Mouse (Mus musculus) spleen, adult 2 months (tissue): ENCODE results near the gene Rai14. TPM values are rescaled to one million over a fixed set of nuclear protein-coding genes. Genes with fewer than 3 reads are reported as not detected.

Source experiments
- DNase-seq, 2 experiments: peaks; one replicate each; pipeline versions ENCODE4 v3.0.0 to v3.0.0-alpha.2; 2012 to 2021; ENCODE audit warnings: low spot score in 2 of 2, low read depth in 1 of 2
- H3K27ac ChIP-seq: fragments of 200-500 bp; 2 replicates; pipeline ENCODE4 v1.5.1; 2012; ENCODE audit warnings: low read length, inconsistent platforms; ENCODE audit not compliant: insufficient read depth
- H3K27me3 ChIP-seq: fragments of 200-500 bp; 2 replicates; pipeline ENCODE4 v1.6.1; 2012; ENCODE audit warnings: mild to moderate bottlenecking, moderate library complexity, low read length, inconsistent platforms; ENCODE audit not compliant: control insufficient read depth, insufficient read depth
- H3K36me3 ChIP-seq: fragments of 200-500 bp; 2 replicates; pipeline ENCODE4 v1.6.1; 2012; ENCODE audit warnings: mild to moderate bottlenecking, low read length, inconsistent platforms; ENCODE audit not compliant: control insufficient read depth, insufficient read depth
- H3K4me1 ChIP-seq: fragments of 200-500 bp; 2 replicates; pipeline ENCODE4 v1.6.1; 2011; ENCODE audit warnings: inconsistent platforms; ENCODE audit not compliant: control insufficient read depth, insufficient read depth, insufficient read length
- H3K4me3 ChIP-seq: fragments of 200-500 bp; 2 replicates; pipeline ENCODE4 v1.5.1; 2011; ENCODE audit warnings: mild to moderate bottlenecking, inconsistent platforms; ENCODE audit not compliant: insufficient read depth, insufficient read length; ENCODE audit errors: extremely low read depth
- CTCF ChIP-seq: fragments of 200-500 bp; IDR thresholded peaks from 2 replicates; pipeline ENCODE4 v1.5.1; 2011; ENCODE audit warnings: mild to moderate bottlenecking, inconsistent platforms; ENCODE audit not compliant: insufficient read depth, insufficient read length, insufficient replicate concordance; ENCODE audit errors: extremely low read depth
- POLR2A ChIP-seq: fragments of 200-500 bp; IDR thresholded peaks from 2 replicates; pipeline ENCODE4 v1.6.1; 2011; ENCODE audit warnings: low read depth, low read length, inconsistent platforms
- WGBS: fragments of 180-500 bp; shearing (Covaris S2); methylation state at CpG from one replicate; pipeline ENCODE4 v1.1.7; 2018; 5-methylcytosine and 5-hydroxymethylcytosine counted together
- polyA plus RNA-seq: library from polyadenylated mRNA; depleted of rRNA; stranded (reverse); fragments of >200 nt; gene quantifications from 2 replicates; pipeline ENCODE4 v1.2.3, GENCODE M21; 2012

The Rai14 gene
- polyA plus RNA-seq, 1 experiment = 3.6 TPM

DNA sequence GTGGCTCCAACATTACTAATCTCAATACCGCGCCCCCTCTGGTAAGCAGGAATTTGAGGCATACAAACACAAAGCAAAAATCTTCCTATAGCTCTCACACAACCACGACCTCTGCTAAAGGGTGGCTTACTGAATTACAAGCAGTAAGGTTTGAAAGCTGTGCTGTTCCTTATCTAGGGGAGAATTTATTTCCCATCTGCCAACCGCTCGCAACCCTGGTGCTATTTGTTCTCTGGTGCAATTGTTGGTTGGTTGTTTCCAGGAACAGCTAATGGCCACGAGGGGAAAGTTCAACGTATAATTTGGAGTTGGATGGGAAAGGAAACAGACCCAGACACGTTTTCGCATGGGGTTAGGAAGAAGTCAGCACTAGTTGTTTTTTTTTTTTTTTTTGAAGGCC is 81.8 kb downstream of the Rai14 start:
- WGBS = 84% methylated on average over 9 of the region's 9 CpGs
- no peak for TF ChIP-seq CTCF
- no peak for TF ChIP-seq POLR2A
- no peak overlapping the region for H3K4me3 ChIP-seq
- no peaks in the 10 kb centered on the region for H3K27me3 ChIP-seq
- no peaks in the 10 kb centered on the region for H3K4me1 ChIP-seq
- no peaks in the 10 kb centered on the region for H3K36me3 ChIP-seq
- DNase-seq = no peak
- H3K27ac ChIP-seq = no peak overlapping the region

DNA sequence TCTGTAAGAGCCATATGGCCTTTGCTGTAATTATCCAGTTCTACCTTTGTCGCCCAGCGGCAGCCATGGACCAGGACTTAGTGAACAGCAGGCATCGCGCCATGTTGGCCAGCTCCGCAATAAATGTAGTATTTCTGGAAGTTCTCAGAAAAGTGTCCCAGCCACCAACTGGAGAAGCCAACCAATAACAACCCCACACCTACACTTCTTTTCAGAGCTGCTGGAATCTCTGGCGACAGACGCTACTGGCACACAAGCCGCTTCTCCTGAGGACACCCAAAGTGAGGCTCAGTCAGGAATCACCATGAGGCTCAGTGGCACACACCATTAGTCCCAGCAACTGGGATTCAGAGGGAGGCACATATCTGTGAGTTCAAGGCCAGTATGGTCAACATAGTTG is 82.4 kb downstream of the Rai14 start:
- no peak overlapping the region for H3K27ac ChIP-seq
- H3K4me3 ChIP-seq = no peak overlapping the region

DNA sequence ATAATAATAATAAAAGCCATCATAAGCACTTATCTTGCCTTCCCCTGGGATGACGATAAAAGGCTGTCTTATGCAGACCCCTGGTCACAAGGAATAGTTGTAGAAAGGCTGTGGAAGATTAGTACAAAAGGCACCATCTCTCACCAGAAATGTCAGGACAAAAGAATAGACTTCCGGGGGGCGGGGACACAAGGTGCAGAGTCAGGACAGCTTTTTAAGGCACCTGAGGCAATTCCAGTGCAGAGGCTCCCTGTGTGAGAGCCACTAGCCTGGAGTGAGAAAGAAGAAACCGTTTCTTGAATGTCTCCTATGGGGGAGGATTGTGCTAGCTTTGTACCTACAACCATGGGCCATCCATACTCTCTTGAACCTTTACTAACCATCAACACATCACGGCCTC is 82.9 kb downstream of the Rai14 start:
- Histone ChIP-seq H3K27ac (no peak overlapping the region), H3K4me3 (no peak overlapping the region), H3K4me1 (no peaks in the 10 kb centered on the region), H3K36me3 (no peaks in the 10 kb centered on the region), H3K27me3 (no peaks in the 10 kb centered on the region)
- no peak for DNase-seq
- no peak for TF ChIP-seq POLR2A
- TF ChIP-seq CTCF = no peak
- 94% methylated on average over 5 of the region's 5 CpGs for WGBS

More for the DNA sequence above, 82.4 kb downstream of the Rai14 start:
- 97% methylated on average over 8 of the region's 8 CpGs for WGBS
- Histone ChIP-seq H3K27me3 (no peaks in the 10 kb centered on the region), H3K36me3 (no peaks in the 10 kb centered on the region), H3K4me1 (no peaks in the 10 kb centered on the region)
- no peak for DNase-seq
- TF ChIP-seq POLR2A (no peak), CTCF (no peak)

DNA sequence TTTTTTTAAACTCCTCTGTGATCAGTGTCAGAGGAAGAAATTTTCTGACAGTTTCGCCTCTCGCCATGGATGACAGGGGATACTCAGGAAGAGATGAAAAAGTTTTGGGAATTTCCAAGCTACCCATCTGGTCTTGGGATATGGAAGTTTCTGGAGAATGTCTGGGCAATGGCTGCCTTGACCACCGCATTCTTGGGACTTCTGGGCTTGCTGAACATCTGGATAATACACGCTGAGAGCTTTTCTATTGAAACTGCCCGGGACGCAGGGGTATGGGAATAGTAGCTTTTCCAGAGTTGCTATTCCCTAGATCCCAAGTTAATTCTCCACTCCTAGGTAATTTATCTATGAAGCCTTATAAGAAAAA is 85.5 kb downstream of the Rai14 start:
- no peak for TF ChIP-seq POLR2A
- TF ChIP-seq CTCF = no peak
- Histone ChIP-seq H3K27ac (no peak overlapping the region), H3K36me3 (no peaks in the 10 kb centered on the region), H3K4me3 (no peak overlapping the region), H3K4me1 (no peaks in the 10 kb centered on the region), H3K27me3 (no peaks in the 10 kb centered on the region)
- 90% methylated on average over 6 of the region's 6 CpGs for WGBS
- DNase-seq = no peak

DNA sequence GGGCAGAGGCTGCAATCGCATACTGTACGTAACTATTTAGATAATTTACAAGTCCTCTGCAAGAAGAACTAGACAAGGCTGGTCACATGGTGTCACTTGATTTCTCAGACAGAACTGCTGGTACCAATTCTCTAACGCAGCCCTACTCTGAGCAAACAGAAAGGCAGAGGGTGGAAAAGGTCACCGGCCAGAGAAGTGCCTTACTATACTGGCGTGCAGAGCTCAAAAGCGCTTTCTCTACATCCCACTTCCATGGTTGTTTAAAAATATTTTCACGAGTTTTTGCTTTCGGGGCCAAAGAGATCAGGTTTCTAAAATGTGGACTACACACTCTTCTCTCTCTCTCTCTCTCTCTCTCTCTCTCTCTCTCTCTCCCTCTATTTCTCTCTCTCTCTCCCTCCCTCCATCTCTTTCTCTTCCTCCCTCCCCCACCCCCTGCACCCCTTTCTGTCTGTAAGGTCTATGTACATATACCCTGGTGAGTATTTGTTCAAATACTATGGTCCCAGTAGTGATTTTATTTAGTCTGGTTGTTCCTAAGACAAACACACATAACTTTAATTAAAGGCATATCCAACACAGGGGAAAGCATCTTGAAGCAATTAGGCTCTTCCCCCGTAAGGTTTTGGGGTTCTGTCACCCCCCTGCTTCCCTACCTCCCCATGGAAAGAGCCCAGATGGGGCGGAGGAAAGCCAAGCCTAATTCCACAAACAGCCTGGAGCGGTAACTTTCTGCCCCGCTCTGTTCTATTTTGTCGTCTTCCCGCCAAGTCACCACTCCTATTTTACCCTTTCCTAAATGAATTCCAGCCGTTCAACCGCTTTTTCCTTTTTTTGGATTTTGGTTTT is 86.1 kb downstream of the Rai14 start:
- Histone ChIP-seq H3K4me3 (no peak overlapping the region), H3K4me1 (no peaks in the 10 kb centered on the region), H3K27ac (no peak overlapping the region), H3K36me3 (no peaks in the 10 kb centered on the region), H3K27me3 (no peaks in the 10 kb centered on the region)
- DNase-seq = no peak
- WGBS = 92% methylated on average over 16 of the region's 16 CpGs
- TF ChIP-seq POLR2A (no peak), CTCF (no peak)

DNA sequence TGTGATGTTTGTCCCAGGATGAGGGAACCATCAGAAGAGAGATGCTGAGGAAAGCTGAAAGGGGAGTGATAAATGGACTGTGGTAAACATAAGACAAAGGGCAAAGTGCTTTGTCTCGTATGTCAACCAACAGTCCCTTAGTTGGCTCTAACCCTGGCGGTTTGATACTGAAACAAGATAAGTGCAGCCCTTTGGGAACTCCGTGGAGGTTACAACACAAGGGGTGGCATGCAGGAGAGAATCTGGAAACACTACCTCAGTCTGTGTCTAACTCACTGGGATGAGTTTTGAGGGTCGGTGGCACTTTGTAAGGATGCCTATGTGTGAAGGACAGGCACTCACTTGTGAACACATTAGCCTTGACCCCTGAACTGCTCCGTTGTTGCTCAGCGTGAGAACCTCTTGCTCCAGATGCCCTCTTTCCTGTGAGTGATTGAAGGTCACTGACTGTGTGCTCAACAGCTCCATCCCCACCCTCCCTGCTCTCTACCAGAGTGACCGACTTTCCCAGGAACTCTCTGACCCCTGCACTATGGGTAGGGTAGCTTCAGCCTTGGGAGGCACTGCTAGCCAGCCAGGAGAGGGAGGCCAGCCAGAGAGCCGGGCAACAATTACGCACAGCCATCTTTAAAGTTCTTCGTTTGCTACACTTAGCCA is 90.7 kb downstream of the Rai14 start:
- DNase-seq = no peak
- H3K4me3 ChIP-seq = no peak overlapping the region
- no peaks in the 10 kb centered on the region for H3K4me1 ChIP-seq
- WGBS = 84% methylated on average over 10 of the region's 10 CpGs
- TF ChIP-seq CTCF (no peak), POLR2A (no peak)
- no peaks in the 10 kb centered on the region for H3K36me3 ChIP-seq
- H3K27ac ChIP-seq = no peak overlapping the region
- H3K27me3 ChIP-seq = no peaks in the 10 kb centered on the region

DNA sequence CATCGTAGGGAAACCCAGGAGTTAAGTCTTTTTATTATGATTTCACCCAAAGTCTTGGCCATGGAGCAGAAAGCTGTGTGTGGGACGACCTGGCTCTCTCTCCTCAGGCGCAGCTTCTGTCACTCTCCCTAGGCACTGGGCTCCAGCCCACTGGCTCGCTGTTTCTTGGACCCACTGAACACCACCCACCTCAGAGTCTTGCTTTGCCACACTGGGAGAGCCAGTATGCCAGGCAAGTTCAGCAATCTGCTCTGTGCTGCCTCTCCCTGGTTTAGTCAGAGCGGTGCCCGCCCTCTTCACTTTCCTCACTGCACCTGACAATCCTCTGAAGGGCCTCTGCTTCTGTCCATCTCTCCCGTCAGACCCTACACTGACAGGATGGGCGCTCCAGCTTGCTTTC is 93.2 kb downstream of the Rai14 start:
- 90% methylated on average over 8 of the region's 8 CpGs for WGBS
- H3K36me3 ChIP-seq = no peaks in the 10 kb centered on the region
- TF ChIP-seq CTCF = no peak
- TF ChIP-seq POLR2A = no peak
- no peaks in the 10 kb centered on the region for H3K4me1 ChIP-seq
- H3K27ac ChIP-seq = no peak overlapping the region
- no peak overlapping the region for H3K4me3 ChIP-seq
- DNase-seq = no peak
- no peaks in the 10 kb centered on the region for H3K27me3 ChIP-seq
